Comparison of ENCODE assay signal across 18 mouse cellular contexts in the genomic region with DNA sequence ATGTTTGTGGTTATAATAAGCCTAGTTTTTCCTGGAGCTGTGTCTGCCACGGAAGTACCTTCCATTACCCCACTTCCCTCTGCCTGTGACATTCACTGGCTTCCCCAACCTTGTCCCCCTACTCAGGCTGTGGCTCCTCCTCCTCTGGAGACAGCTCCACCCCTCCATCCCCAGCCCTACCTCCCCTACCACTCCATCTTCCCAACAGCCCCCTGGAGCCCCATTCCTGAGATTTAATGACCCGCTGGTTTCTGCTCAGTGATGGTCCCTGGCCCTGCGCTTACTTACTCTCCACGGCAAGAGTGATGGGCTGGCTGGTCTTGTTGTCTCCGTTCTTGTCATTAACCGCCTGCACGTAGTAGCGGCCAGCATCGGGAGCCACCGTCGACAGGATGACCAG.
"Had no signal": no experiment of that assay in that cellular context is flagged by ENCODE, and none has a peak within 500 bp of the region (broad histone marks: within the 10 kb centered on the region; RNA-seq: fewer than 3 reads in every experiment).

No protein-coding gene starts in this region.

- H3K36me3 ChIP-seq: intestine, embryonic 15.5 days; liver, embryonic 15.5 days had no signal

- H3K9me3 ChIP-seq: intestine, embryonic 15.5 days; limb, embryonic 13.5 days; liver, embryonic 15.5 days; midbrain, embryonic 10.5 days had no signal

- DNase-seq: kidney, adult 18-20 months; kidney, postnatal 25 days; left cerebral cortex, postnatal 4 days; lung, adult 2 months; lung, postnatal 36 days; midbrain, embryonic 14.5 days; retina, postnatal 1 day; right cerebral cortex, postnatal 4 days; spleen, adult 18-20 months; thymus, adult 2 months; thymus, postnatal 25 days had no signal

- H3K27me3 ChIP-seq: intestine, embryonic 15.5 days; limb, embryonic 13.5 days; liver, embryonic 15.5 days had no signal

- H3K4me2 ChIP-seq: intestine, embryonic 15.5 days; limb, embryonic 13.5 days; liver, embryonic 15.5 days had no signal

- H3K4me3 ChIP-seq: intestine, embryonic 15.5 days; layer of hippocampus, adult 2 months; limb, embryonic 13.5 days; liver, embryonic 15.5 days; midbrain, embryonic 10.5 days; myocyte had no signal

- H3K9ac ChIP-seq: intestine, embryonic 15.5 days; limb, embryonic 13.5 days; liver, embryonic 15.5 days had no signal

- ATAC-seq: intestine, embryonic 15.5 days; lung, postnatal 0 days had no signal

- H3K27ac ChIP-seq: layer of hippocampus, adult 2 months; limb, embryonic 13.5 days; liver, embryonic 15.5 days; midbrain, embryonic 10.5 days had no signal

- H3K4me1 ChIP-seq: liver, embryonic 15.5 days had no signal
